Mouse (Mus musculus) liver, embryonic 14.5 days (tissue): ENCODE data around the gene Aaed1. TPM values are rescaled to one million over a fixed set of nuclear protein-coding genes. Genes with fewer than 3 reads are reported as not detected.

ENCODE experiments used
- ATAC-seq: fragments of 200-750 bp; cut with Nextera tagmentation; 2 replicates; pipeline ENCODE4 v1.8.0; 2017; ENCODE audit warnings: moderate number of reproducible peaks, mild to moderate bottlenecking, moderate library complexity; ENCODE audit not compliant: insufficient read depth
- DNase-seq, 3 experiments: peaks; one replicate each; pipeline ENCODE4 v3.0.0-alpha.2; 2012 to 2013; ENCODE audit warnings: low read depth in 3 of 3, low spot score in 3 of 3
- H3K27ac ChIP-seq: fragments of 300-500 bp; sonication (generic); 2 replicates; pipeline ENCODE4 v1.5.1; 2014; ENCODE audit warnings: moderate library complexity, mild to moderate bottlenecking, control low read depth, inconsistent platforms
- H3K27me3 ChIP-seq: fragments of 300-500 bp; sonication (generic); 2 replicates; pipeline ENCODE4 v1.6.1; 2014; ENCODE audit warnings: mild to moderate bottlenecking, low read length, moderate library complexity; ENCODE audit not compliant: control insufficient read depth, insufficient read depth
- H3K36me3 ChIP-seq: fragments of 300-500 bp; sonication (generic); replicated peaks from 2 replicates; pipeline ENCODE4 v1.6.1; 2014; ENCODE audit warnings: low read depth; ENCODE audit not compliant: control insufficient read depth, insufficient read depth
- H3K4me1 ChIP-seq, 2 experiments: fragments of 200-500 bp in 1 of 2; fragments of 300-500 bp in 1 of 2; sonication (generic) in 1 of 2; replicated peaks; 2 replicates each; pipeline ENCODE4 v1.6.1; 2012 to 2014; ENCODE audit warnings: antibody characterized with exemption in 1 of 2, inconsistent platforms in 1 of 2, low read length in 1 of 2; ENCODE audit not compliant: control insufficient read depth in 2 of 2, insufficient read depth in 2 of 2
- H3K4me2 ChIP-seq: fragments of 300-500 bp; sonication (generic); 2 replicates; pipeline ENCODE4 v1.6.1; 2014; ENCODE audit warnings: low read depth, mild to moderate bottlenecking, control low read depth, moderate library complexity
- H3K4me3 ChIP-seq, 2 experiments: fragments of 200-500 bp in 1 of 2; fragments of 300-500 bp in 1 of 2; sonication (generic) in 1 of 2; 2 replicates each; pipeline ENCODE4 v1.5.1; 2012 to 2014; ENCODE audit warnings: low read depth in 2 of 2, low read length in 2 of 2, mild to moderate bottlenecking in 2 of 2, control low read depth in 1 of 2, inconsistent platforms in 1 of 2, moderate library complexity in 1 of 2; ENCODE audit not compliant: insufficient read depth in 1 of 2
- H3K9ac ChIP-seq: fragments of 300-500 bp; sonication (generic); replicated peaks from 2 replicates; pipeline ENCODE4 v1.6.1; 2014; ENCODE audit warnings: mild to moderate bottlenecking, control low read depth, moderate library complexity
- H3K9me3 ChIP-seq: fragments of 300-500 bp; sonication (generic); 2 replicates; pipeline ENCODE4 v1.6.1; 2016; ENCODE audit warnings: low read length, mixed read lengths; ENCODE audit not compliant: control insufficient read depth
- CTCF ChIP-seq: IDR thresholded peaks from 2 replicates; pipeline ENCODE4 v1.5.1; 2016; ENCODE audit warnings: antibody characterized with exemption, low read depth, control low read depth
- EP300 ChIP-seq: IDR thresholded peaks from 2 replicates; pipeline ENCODE4 v1.6.1; 2016; ENCODE audit warnings: antibody characterized with exemption, low read depth
- WGBS: fragments of 180-500 bp; shearing (Covaris S2); extraction: QIAGEN DNeasy Blood & Tissue Kit; methylation state at CpG from one replicate; pipeline ENCODE4 v1.1.7; 2014; ENCODE audit not compliant: insufficient replicate concordance; 5-methylcytosine and 5-hydroxymethylcytosine counted together
- polyA plus RNA-seq, 2 experiments: library from polyadenylated mRNA; depleted of rRNA in 1 of 2; stranded (reverse) in 1 of 2; unstranded in 1 of 2; fragments of >200 nt; fragmentation: Nextera tagmentation in 1 of 2; extraction: Ambion mirVana in 1 of 2; gene quantifications; 2 replicates each; pipeline versions ENCODE4 v1.2.1 to v1.2.3; 2012 to 2014

Aaed1 gene
- polyA plus RNA-seq, 2 experiments: 7.0 to 14.9 TPM

DNA sequence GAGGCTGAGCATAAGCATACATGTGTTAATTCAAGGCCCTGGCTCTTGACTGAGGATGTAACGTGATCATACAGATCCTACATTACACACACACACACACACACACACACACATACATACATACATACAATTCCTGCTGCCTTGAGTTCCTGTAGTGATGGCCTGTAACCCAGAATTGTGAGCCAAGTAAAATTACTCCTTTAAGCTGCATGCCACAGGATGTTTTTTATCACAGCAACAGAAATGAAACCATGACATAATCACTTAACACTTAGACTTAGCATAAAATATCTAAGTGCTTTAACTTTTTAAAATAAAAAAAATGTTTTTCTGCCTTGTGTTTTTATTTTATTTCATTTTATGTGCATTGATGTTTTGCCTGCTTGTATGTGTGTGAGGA lies 13.4 kb downstream of the Aaed1 start:
- no peak overlapping the region for H3K4me2 ChIP-seq
- H3K36me3 ChIP-seq: no peaks in the 10 kb centered on the region; the same call in 1 of the 2 replicates
- TF ChIP-seq EP300 (no peak), CTCF (no peak)
- no peak overlapping the region for H3K4me3 ChIP-seq
- DNase-seq (no peak), ATAC-seq (no peak)
- no peak overlapping the region for H3K27ac ChIP-seq
- H3K27me3 ChIP-seq: no peaks in the 10 kb centered on the region
- H3K9me3 ChIP-seq: no peaks in the 10 kb centered on the region
- H3K9ac ChIP-seq: no peak overlapping the region
- WGBS: 90% methylated on average over 1 of the region's 1 CpGs
- H3K4me1 ChIP-seq: no peaks in the 10 kb centered on the region

DNA sequence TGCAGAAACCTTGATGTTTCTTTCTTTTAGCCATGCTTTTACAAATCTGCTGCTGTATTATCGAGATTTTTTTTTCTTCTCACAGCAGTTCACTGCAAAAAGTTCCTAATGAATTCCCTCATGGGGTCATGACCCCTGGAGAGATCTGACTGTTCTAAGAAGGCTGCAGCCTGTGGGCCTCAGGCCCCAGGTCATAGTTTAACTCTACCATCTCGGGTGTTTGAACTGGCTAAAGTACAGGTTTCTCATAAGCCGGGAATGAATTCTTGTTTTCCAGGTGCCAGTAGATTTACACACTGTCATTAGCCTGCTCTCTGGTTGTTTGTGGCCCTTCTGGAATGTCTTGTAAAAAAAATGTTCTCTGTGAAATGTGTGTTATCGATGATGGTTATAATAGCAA lies 25.7 kb downstream of the Aaed1 start:
- no peak for DNase-seq
- TF ChIP-seq CTCF: no peak
- TF ChIP-seq EP300: no peak
- 55% methylated on average over 4 of the region's 4 CpGs for WGBS
- peaks cover 0 to 2% of the 10 kb centered on the region in 2 experiments; a peak in 1 of 4 replicates for H3K4me1 ChIP-seq
- no peaks in the 10 kb centered on the region for H3K36me3 ChIP-seq
- H3K27me3 ChIP-seq: no peaks in the 10 kb centered on the region
- H3K9me3 ChIP-seq: peaks cover 3% of the 10 kb centered on the region; the same call in 1 of the 2 replicates
- H3K27ac ChIP-seq: no peak overlapping the region
- ATAC-seq: no peak
- no peak overlapping the region for H3K4me3 ChIP-seq
- no peak overlapping the region for H3K4me2 ChIP-seq
- no peak overlapping the region for H3K9ac ChIP-seq

DNA sequence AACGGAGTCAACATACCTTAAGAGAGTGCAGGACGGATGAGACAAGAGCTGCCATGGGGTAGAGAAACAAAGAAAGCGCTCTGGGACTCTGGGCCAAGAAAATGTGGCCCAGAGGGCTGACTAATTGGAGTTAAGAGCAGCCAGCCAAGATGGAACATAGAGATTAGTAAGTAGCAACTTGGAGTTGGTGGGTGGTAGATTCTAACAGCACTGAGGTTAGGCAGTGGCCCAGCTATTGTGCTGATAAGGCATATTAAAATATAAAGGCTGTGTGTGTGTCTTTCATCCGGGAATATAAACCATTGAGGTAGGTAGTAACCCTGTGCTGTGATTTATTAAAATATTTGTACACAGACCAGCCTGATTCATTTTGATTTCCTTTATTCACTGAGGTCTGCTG lies 26.2 kb downstream of the Aaed1 start:
- no peak for ATAC-seq
- TF ChIP-seq EP300 (no peak), CTCF (no peak)
- H3K27me3 ChIP-seq: no peaks in the 10 kb centered on the region
- H3K27ac ChIP-seq: no peak overlapping the region
- H3K4me2 ChIP-seq: no peak overlapping the region
- no peak for DNase-seq
- H3K9ac ChIP-seq: no peak overlapping the region
- H3K4me1 ChIP-seq: peaks cover 0 to 2% of the 10 kb centered on the region in 2 experiments; a peak in 1 of 4 replicates
- H3K36me3 ChIP-seq: no peaks in the 10 kb centered on the region
- no peak overlapping the region for H3K4me3 ChIP-seq
- peaks cover 3% of the 10 kb centered on the region; the same call in 1 of the 2 replicates for H3K9me3 ChIP-seq
- WGBS: 54% methylated on average over 4 of the region's 4 CpGs

DNA sequence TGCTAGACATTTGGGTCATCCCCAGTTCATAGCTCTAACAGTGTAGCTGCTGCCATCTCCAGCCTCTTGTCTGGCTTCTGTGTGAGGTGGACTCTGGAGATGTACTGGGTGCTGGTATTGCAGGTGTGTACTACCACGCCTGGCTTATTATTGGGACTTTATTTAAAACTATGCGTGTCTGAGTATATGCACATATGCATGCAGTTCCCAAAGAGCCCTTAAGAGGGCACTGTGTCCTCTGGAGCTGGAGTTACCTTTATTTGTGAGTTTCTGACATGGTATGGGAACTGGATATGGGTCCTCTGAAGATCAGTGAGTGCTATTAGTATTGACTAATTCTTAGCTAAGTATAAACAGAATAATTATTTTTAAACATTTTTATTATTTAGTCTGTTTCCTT lies 27.8 kb downstream of the Aaed1 start:
- H3K4me3 ChIP-seq: no peak overlapping the region
- no peak overlapping the region for H3K9ac ChIP-seq
- no peak overlapping the region for H3K4me2 ChIP-seq
- peaks cover 0 to 2% of the 10 kb centered on the region in 2 experiments; a peak in 2 of 4 replicates for H3K4me1 ChIP-seq
- no peak overlapping the region for H3K27ac ChIP-seq
- no peak for DNase-seq
- no peak for TF ChIP-seq EP300
- TF ChIP-seq CTCF: peak; percentile 48; the same call in 1 of the 2 replicates
- WGBS: 80% methylated on average over 2 of the region's 2 CpGs
- no peaks in the 10 kb centered on the region for H3K27me3 ChIP-seq
- no peak for ATAC-seq
- H3K9me3 ChIP-seq: peaks cover 3% of the 10 kb centered on the region; the same call in 1 of the 2 replicates
- no peaks in the 10 kb centered on the region for H3K36me3 ChIP-seq

DNA sequence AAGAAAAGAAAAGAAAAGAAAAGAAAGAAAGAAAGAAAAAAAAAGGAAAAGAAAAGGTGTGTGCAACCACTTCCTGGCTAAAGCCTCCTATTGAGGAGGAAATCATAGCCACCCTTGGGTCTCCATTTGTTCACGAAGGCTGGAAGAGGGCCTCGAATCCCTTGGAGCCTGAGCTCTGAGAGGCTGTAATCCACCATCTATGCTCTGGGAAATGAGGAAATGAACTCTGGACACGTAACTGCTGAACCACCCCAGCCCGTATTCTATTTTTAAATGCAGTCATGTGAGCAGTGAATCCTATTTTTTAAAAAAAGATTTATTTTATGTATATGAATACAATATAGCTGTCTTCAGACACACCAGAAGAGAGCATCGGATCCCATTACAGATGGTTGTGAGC lies 31.6 kb downstream of the Aaed1 start:
- H3K27ac ChIP-seq: no peak overlapping the region
- WGBS: 58% methylated on average over 5 of the region's 5 CpGs
- H3K9ac ChIP-seq: no peak overlapping the region
- H3K4me1 ChIP-seq: peaks cover 0 to 6% of the 10 kb centered on the region in 2 experiments; a peak in 2 of 4 replicates
- no peak overlapping the region for H3K4me2 ChIP-seq
- no peak for ATAC-seq
- no peak overlapping the region for H3K4me3 ChIP-seq
- TF ChIP-seq CTCF (no peak), EP300 (no peak)
- H3K36me3 ChIP-seq: no peaks in the 10 kb centered on the region
- no peak for DNase-seq
- H3K9me3 ChIP-seq: peaks cover 3% of the 10 kb centered on the region; the same call in 1 of the 2 replicates
- H3K27me3 ChIP-seq: no peaks in the 10 kb centered on the region
